In the genomic region with DNA sequence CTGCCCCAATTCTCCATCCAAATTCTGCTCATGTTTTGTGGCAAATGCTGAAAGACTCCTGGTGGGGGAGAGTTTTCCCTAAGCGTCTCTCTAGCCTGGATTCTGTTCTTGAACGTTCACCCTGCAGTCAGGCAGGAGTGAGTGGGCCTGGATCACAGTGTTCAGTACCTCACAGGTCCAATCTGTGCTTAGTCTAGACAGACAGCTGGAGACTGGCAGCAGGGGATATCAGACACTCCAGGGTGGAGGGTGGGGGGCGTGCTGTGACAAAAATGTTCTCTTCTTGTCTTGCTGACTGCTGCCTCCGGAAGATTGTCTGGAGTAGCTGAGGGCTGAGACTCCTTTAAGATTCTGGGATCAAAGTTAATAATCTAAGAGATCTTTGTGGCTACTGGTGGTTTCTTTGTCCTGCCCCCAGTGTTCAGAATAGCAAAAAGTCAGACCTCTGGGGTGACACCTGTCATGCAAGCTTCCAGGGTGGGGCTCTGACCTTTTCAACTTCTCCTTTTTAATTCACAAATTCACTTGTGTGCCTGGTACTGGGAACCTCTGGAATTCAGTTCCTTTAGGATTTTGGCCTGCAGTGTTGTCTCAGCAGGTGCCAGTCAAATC, we compare ENCODE assay signal across 11 mouse cellular contexts.
A peak's percentile ranks its signal among the peaks of the same experiment; 100 is the strongest.
DNase-seq lines count a peak whose midpoint lies in the region; ATAC-seq and TF ChIP-seq lines count a peak whose summit lies in the region.
"Had no signal": no experiment of that assay in that cellular context is flagged by ENCODE, and none has a peak within 500 bp of the region (broad histone marks: within the 10 kb centered on the region; RNA-seq: fewer than 3 reads in every experiment).

No protein-coding gene starts in this region.

- WGBS in spleen, adult 2 months: 61% methylated on average over 4 of the region's 4 CpGs

- peak; percentile 15 for ATAC-seq in common myeloid progenitor, adult 5-6 weeks (replicated peaks; ENCODE audit: low read depth, poor library complexity, severe bottlenecking)
- ATAC-seq: midbrain, embryonic 13.5 days had no signal

- H3K4me3 ChIP-seq in spleen, adult 2 months (ENCODE audit: extremely low read depth, insufficient read depth, insufficient read length): no peak overlapping the region
- H3K4me3 ChIP-seq: midbrain, embryonic 13.5 days had no signal

- no peaks in the 10 kb centered on the region for H3K36me3 ChIP-seq in spleen, adult 2 months (ENCODE audit: control insufficient read depth, insufficient read depth, low read length)
- H3K36me3 ChIP-seq: midbrain, embryonic 13.5 days had no signal

- peaks cover 27% of the 10 kb centered on the region for H3K4me1 ChIP-seq in spleen, adult 2 months (ENCODE audit: control insufficient read depth, insufficient read depth, insufficient read length)
- H3K4me1 ChIP-seq: midbrain, embryonic 13.5 days had no signal

- no peaks in the 10 kb centered on the region for H3K27me3 ChIP-seq in spleen, adult 2 months (ENCODE audit: control insufficient read depth, insufficient read depth, low read length)
- H3K27me3 ChIP-seq: midbrain, embryonic 13.5 days had no signal

- TF ChIP-seq POLR2A in spleen, adult 2 months (IDR thresholded peaks at IDR 0.05; ENCODE audit: low read depth, low read length): no peak

- H3K27ac ChIP-seq in spleen, adult 2 months (ENCODE audit: insufficient read depth, low read length): peak overlapping the region; percentile 94
- H3K27ac ChIP-seq: kidney, postnatal 0 days; liver, embryonic 14.5 days; midbrain, embryonic 13.5 days had no signal

- TF ChIP-seq CTCF in spleen, adult 2 months (IDR thresholded peaks at IDR 0.05; ENCODE audit: extremely low read depth, insufficient read depth, insufficient read length, insufficient replicate concordance): no peak

- DNase-seq in spleen, adult 2 months (ENCODE audit: low read depth in 1 of 2, low spot score in 2 of 2): peak; percentile 34 to 37
- DNase-seq in spleen, adult 12 weeks (ENCODE audit: low spot score): no peak
- peak; percentile 37 to 40 for DNase-seq in layer of hippocampus, postnatal 10 days (ENCODE audit: low spot score in 2 of 2)
- peak; percentile 16 for DNase-seq in right cerebral cortex, postnatal 25 days
- no peak for DNase-seq in adrenal gland, adult (ENCODE audit: inconsistent age in 2 of 2, low spot score in 1 of 2)
- DNase-seq in retina, postnatal 1 day: no peak
- DNase-seq in urinary bladder, adult 18-20 months (ENCODE audit: low spot score in 2 of 2): no peak

Comparison
In these comparisons a context has a peak if more than half of its experiments do, and no peak if none do; other contexts are left out.
1. DNase-seq: peak in spleen, adult 2 months (2 of 2), layer of hippocampus, postnatal 10 days (2 of 2) and right cerebral cortex, postnatal 25 days (single experiment); none in spleen, adult 12 weeks (single experiment), adrenal gland, adult (0 of 2), retina, postnatal 1 day (single experiment) and urinary bladder, adult 18-20 months (0 of 2).